Mouse (Mus musculus): ENCODE results near the gene Slx. TPM values are rescaled to one million over a fixed set of nuclear protein-coding genes. Genes with fewer than 3 reads are reported as not detected.

Gene Slx
- not detected for polyA plus RNA-seq (2017; shearing (Covaris generic))

GRCm38 (mm10) chrX:26545465-26545864, at the start of gene Slx:
Gene Slx (minus strand): TSS chrX:26545565.

Other genes starting within 250 kb of the Slx start
- gene Gm2030, start 235.5 kb downstream of the Slx start, polyA plus RNA-seq (2017; shearing (Covaris generic)) = not detected
- gene Gm14525, start 157.1 kb upstream of the Slx start, polyA plus RNA-seq (2017; shearing (Covaris generic)) = not detected